Comparison of ENCODE assay signal across 23 mouse cellular contexts in the genomic region with DNA sequence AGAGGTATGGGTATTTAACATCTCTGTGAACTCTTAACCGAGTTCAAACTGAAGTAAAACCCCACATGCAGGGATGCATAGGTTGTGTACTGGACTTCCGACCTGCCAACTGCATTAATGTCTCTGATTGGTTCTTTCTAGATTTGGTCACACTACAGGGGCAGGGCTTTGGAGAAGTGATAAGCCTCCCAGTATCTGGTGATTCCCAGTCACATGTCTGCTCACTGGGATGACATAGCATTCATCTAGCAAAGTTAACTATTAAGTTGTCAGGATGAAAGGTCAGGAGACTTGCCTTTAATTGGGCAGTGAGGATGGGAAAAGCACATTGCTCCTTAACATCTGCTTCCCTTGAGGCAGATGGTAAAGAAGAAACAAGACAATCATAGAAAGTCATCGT. TPM values are rescaled to one million over a fixed set of nuclear protein-coding genes. Genes with fewer than 3 reads are reported as not detected.
DNase-seq lines count a peak whose midpoint lies in the region; ATAC-seq and TF ChIP-seq lines count a peak whose summit lies in the region.
"Had no signal": no experiment of that assay in that cellular context is flagged by ENCODE, and none has a peak within 500 bp of the region (broad histone marks: within the 10 kb centered on the region; RNA-seq: fewer than 3 reads in every experiment).

A gene (plus strand): TSS at position 213 of the 400 bp plus-strand sequence.

- 70% methylated on average over 3 of the region's 3 CpGs for WGBS in intestine, embryonic 15.5 days
- 50% methylated on average over 3 of the region's 3 CpGs for WGBS in liver, embryonic 14.5 days (ENCODE audit: insufficient replicate concordance)

- H3K4me2 ChIP-seq in intestine, embryonic 15.5 days (replicated peaks): no peak within 1 kb of the TSS
- H3K4me2 ChIP-seq in liver, embryonic 14.5 days (ENCODE audit: low read depth): peak within 1 kb of the TSS; percentile 22
- H3K4me2 ChIP-seq: heart, embryonic 12.5 days; hindbrain, embryonic 12.5 days; limb, embryonic 12.5 days; lung, embryonic 15.5 days; neural tube, embryonic 15.5 days; stomach, embryonic 15.5 days had no signal

- peak; percentile 91 for ATAC-seq in intestine, embryonic 15.5 days
- peak; percentile 74 for ATAC-seq in liver, embryonic 14.5 days (ENCODE audit: insufficient read depth)
- no peak for ATAC-seq in cerebellum, adult (ENCODE audit: insufficient number of reproducible peaks, low FRiP score, low TSS enrichment)
- ATAC-seq: midbrain, embryonic 16.5 days had no signal

- H3K27ac ChIP-seq in intestine, embryonic 15.5 days: no peak within 1 kb of the TSS
- no peak within 1 kb of the TSS for H3K27ac ChIP-seq in liver, embryonic 14.5 days
- H3K27ac ChIP-seq: hindbrain, embryonic 12.5 days; limb, embryonic 12.5 days; lung, embryonic 15.5 days; neural tube, embryonic 15.5 days; stomach, embryonic 15.5 days had no signal

- no peaks in the 10 kb centered on the region for H3K27me3 ChIP-seq in intestine, embryonic 15.5 days (replicated peaks)
- H3K27me3 ChIP-seq in liver, embryonic 14.5 days (ENCODE audit: control insufficient read depth, insufficient read depth, low read length): no peaks in the 10 kb centered on the region
- H3K27me3 ChIP-seq: hindbrain, embryonic 12.5 days; limb, embryonic 12.5 days; lung, embryonic 15.5 days; neural tube, embryonic 15.5 days; stomach, embryonic 15.5 days had no signal

- DNase-seq in adrenal gland, postnatal 14 days: no peak
- no peak for DNase-seq in adrenal gland, adult 8-10 months
- DNase-seq in kidney, postnatal 10 days: peak; percentile 29
- peak in 1 of 3 experiments; percentile 26 for DNase-seq in liver, embryonic 14.5 days (ENCODE audit: low read depth in 3 of 3, low spot score in 3 of 3)
- no peak for DNase-seq in left cerebral cortex, adult 18-20 months (ENCODE audit: low spot score in 2 of 2)
- DNase-seq in Muller cell, postnatal 12 days (ENCODE audit: inconsistent ontology term): no peak
- DNase-seq: cerebellum, adult 9-11 months; gastrocnemius, adult 2 months; heart, postnatal 14 days; lung, postnatal 4 days; right cerebral cortex, postnatal 14 days; thymus, adult 18-20 months had no signal

- no peak for TF ChIP-seq CTCF in liver, embryonic 14.5 days (IDR thresholded peaks at IDR 0.05; ENCODE audit: low read depth)

- H3K4me3 ChIP-seq in intestine, embryonic 15.5 days (replicated peaks): peak within 1 kb of the TSS; percentile 18; the same call in 1 of the 2 replicates
- peak within 1 kb of the TSS; percentile 27 to 39 for H3K4me3 ChIP-seq in liver, embryonic 14.5 days (ENCODE audit: insufficient read depth in 1 of 2, low read depth in 2 of 2, low read length in 2 of 2)
- H3K4me3 ChIP-seq: gastrocnemius, adult 2 months; heart, embryonic 12.5 days; hindbrain, embryonic 12.5 days; limb, embryonic 12.5 days; lung, embryonic 15.5 days; neural tube, embryonic 15.5 days; stomach, embryonic 15.5 days had no signal

- H3K9ac ChIP-seq in intestine, embryonic 15.5 days: no peak within 1 kb of the TSS
- H3K9ac ChIP-seq in liver, embryonic 14.5 days (replicated peaks): peak within 1 kb of the TSS; percentile 27; the same call in 1 of the 2 replicates
- H3K9ac ChIP-seq: heart, embryonic 12.5 days; hindbrain, embryonic 12.5 days; limb, embryonic 12.5 days; lung, embryonic 15.5 days; neural tube, embryonic 15.5 days; stomach, embryonic 15.5 days had no signal

- no peaks in the 10 kb centered on the region for H3K36me3 ChIP-seq in intestine, embryonic 15.5 days
- H3K36me3 ChIP-seq in liver, embryonic 14.5 days (replicated peaks; ENCODE audit: control insufficient read depth, insufficient read depth, low read depth): no peaks in the 10 kb centered on the region
- H3K36me3 ChIP-seq: G1E; heart, embryonic 12.5 days; hindbrain, embryonic 12.5 days; limb, embryonic 12.5 days; lung, embryonic 15.5 days; neural tube, embryonic 15.5 days; stomach, embryonic 15.5 days had no signal

- no peak for TF ChIP-seq EP300 in liver, embryonic 14.5 days (IDR thresholded peaks at IDR 0.05; ENCODE audit: low read depth)

- H3K4me1 ChIP-seq in intestine, embryonic 15.5 days (replicated peaks): no peaks in the 10 kb centered on the region
- H3K4me1 ChIP-seq in liver, embryonic 14.5 days (replicated peaks; ENCODE audit: control insufficient read depth in 2 of 2, insufficient read depth in 2 of 2, low read length in 1 of 2): peaks cover 0 to 2% of the 10 kb centered on the region in 2 experiments; a peak in 1 of 4 replicates
- H3K4me1 ChIP-seq: heart, embryonic 12.5 days; hindbrain, embryonic 12.5 days; limb, embryonic 12.5 days; lung, embryonic 15.5 days; neural tube, embryonic 15.5 days; stomach, embryonic 15.5 days had no signal

- no peaks in the 10 kb centered on the region for H3K9me3 ChIP-seq in intestine, embryonic 15.5 days
- no peaks in the 10 kb centered on the region for H3K9me3 ChIP-seq in liver, embryonic 14.5 days (ENCODE audit: control insufficient read depth, low read length)
- H3K9me3 ChIP-seq: G1E; heart, embryonic 12.5 days; hindbrain, embryonic 12.5 days; limb, embryonic 12.5 days; lung, embryonic 15.5 days; neural tube, embryonic 15.5 days; stomach, embryonic 15.5 days had no signal

RNA-seq across cellular contexts. Expression of the gene that starts here (rescaled TPM):
- 1.8 and 17.0 TPM in 2 replicates for total RNA-seq in adrenal gland, postnatal 14 days (2021)
- 1 to 10 TPM in 1 of 4 experiments, under 1 TPM in 3; 0.03 to 1.1 (median 0.09) TPM for total RNA-seq in adrenal gland, adult 8-10 months (2022)
- 16.7 and 24.3 TPM in 2 replicates for polyA plus RNA-seq in intestine, embryonic 15.5 days (2015; fragmentation: Nextera tagmentation; extraction: Ambion mirVana)
- polyA plus RNA-seq in liver, embryonic 14.5 days (2012; rRNA removed): 12.9 and 13.4 TPM in 2 replicates
- polyA plus RNA-seq in liver, embryonic 14.5 days (2014; fragmentation: Nextera tagmentation; extraction: Ambion mirVana): 9.5 and 10.6 TPM in 2 replicates
- under 1 TPM; 0.05 TPM for total RNA-seq in left cerebral cortex, adult 18-20 months (2021)
- total RNA-seq: gastrocnemius, adult 2 months; heart, postnatal 14 days had no signal
- polyA plus RNA-seq: forebrain, embryonic 11.5 days; hindbrain, embryonic 12.5 days; limb, embryonic 12.5 days had no signal
